Mouse (Mus musculus) kidney, adult 11 months (tissue): ENCODE results near the gene Gm17657.

ENCODE experiments used
- DNase-seq: peaks from one replicate; pipeline ENCODE4 v3.0.0; 2022

Gene Gm17657

GRCm38 (mm10) chr17:29485336-29486233 is 63.9 kb downstream of the Gm17657 start:
- DNase-seq: no peak

GRCm38 (mm10) chr17:29484431-29484830 is 65.0 kb downstream of the Gm17657 start:
- DNase-seq: no peak

GRCm38 (mm10) chr17:29483282-29483681 is 66.2 kb downstream of the Gm17657 start:
- no peak for DNase-seq

- no peak for DNase-seq
These were observed 66.8 kb downstream of the Gm17657 start for GRCm38 (mm10) chr17:29482632-29483031.

- DNase-seq: no peak
These were observed 69.2 kb downstream of the Gm17657 start for GRCm38 (mm10) chr17:29480256-29480655.

GRCm38 (mm10) chr17:29478271-29478670 is 71.2 kb downstream of the Gm17657 start:
- no peak for DNase-seq

- DNase-seq: no peak
These were observed 72.1 kb downstream of the Gm17657 start for GRCm38 (mm10) chr17:29477357-29477756.

GRCm38 (mm10) chr17:29476461-29476860 is 73.0 kb downstream of the Gm17657 start:
- no peak for DNase-seq

GRCm38 (mm10) chr17:29475142-29475541 is 74.3 kb downstream of the Gm17657 start:
- no peak for DNase-seq

- no peak for DNase-seq
These were observed 75.4 kb downstream of the Gm17657 start for GRCm38 (mm10) chr17:29474036-29474435.

GRCm38 (mm10) chr17:29473466-29473865 is 76.0 kb downstream of the Gm17657 start:
- DNase-seq: no peak
